Mouse (Mus musculus) stomach, postnatal 0 days (tissue): ENCODE measurements around the gene Csrnp2.

ENCODE experiments used
- CTCF ChIP-seq: IDR thresholded peaks from 2 replicates; pipeline ENCODE4 v1.5.1; 2016; ENCODE audit warnings: antibody characterized with exemption, low read depth, mild to moderate bottlenecking, moderate library complexity
- EP300 ChIP-seq: optimal IDR thresholded peaks from 2 replicates; pipeline ENCODE3; 2016; ENCODE audit warnings: antibody characterized with exemption

DNA sequence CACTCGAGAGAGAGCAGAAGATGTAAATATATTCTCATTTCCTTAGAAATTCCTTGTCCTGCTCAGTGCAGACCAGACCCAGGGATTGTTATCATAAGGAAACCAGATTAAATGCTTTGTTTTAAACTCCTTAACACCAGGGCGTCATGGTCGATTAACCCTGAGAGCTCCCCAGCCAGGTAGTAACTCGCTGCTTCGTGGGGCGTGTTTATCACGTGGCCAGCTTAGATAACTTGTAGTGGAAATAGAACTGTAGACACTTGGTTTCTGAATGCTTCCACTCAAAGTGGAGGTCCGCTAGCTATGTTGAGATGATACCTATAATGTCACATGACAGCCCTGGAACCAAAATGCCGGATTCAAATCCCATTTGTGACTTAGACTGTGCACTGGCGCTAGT is 25.3 kb downstream of the Csrnp2 start:
- TF ChIP-seq CTCF (no peak), EP300 (no peak)
